27 mouse cellular contexts compared by ENCODE assay signal in the genomic region with DNA sequence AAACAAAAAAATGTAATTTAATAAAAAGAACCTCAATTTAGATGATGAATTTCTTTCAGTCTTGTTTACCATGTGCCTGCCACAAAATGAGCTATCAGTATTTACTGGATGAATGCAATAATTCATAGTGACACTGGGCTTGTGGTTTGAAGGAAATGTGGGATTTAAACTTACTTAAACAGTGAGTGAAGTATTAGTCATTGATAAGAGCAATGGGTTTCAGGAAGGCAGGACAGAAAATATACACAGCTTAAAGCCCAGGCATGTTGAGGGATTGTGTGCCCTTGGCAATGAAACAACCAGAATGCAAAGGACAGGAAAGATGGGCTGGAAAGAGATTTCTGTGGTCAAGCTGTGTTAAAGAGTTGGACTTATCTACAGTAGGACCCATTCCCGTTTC. TPM values are rescaled to one million over a fixed set of nuclear protein-coding genes. Genes with fewer than 3 reads are reported as not detected.
DNase-seq lines count a peak whose midpoint lies in the region; TF ChIP-seq lines count a peak whose summit lies in the region.
"Had no signal": no experiment of that assay in that cellular context is flagged by ENCODE, and none has a peak within 500 bp of the region (broad histone marks: within the 10 kb centered on the region; RNA-seq: fewer than 3 reads in every experiment).

No protein-coding gene starts in this region.

- TF ChIP-seq POLR2A in myocyte (IDR thresholded peaks at IDR 0.05; ENCODE audit: insufficient read length, low read depth) = no peak

- peak overlapping the region; percentile 47 for H3K4me2 ChIP-seq in myocyte (ENCODE audit: low read depth)
- H3K4me2 ChIP-seq: embryonic facial prominence, embryonic 12.5 days; forebrain, embryonic 12.5 days had no signal

- DNase-seq in 3T3-L1 (ENCODE audit: low read depth, low spot score) (peak; percentile 68), NIH3T3 (ENCODE audit: low read depth) (peak; percentile 28)
- no peak for DNase-seq in adrenal gland, postnatal 14 days
- DNase-seq in kidney, postnatal 4 days = no peak
- DNase-seq in kidney, adult 8-10 months = no peak
- DNase-seq: adrenal gland, adult 2 months; adrenal gland, postnatal 10 days; adrenal gland, postnatal 36 days; cerebellum, adult 11-12 months; cerebellum, adult 2 months; cerebellum, adult 9-10 months; cerebellum, postnatal 10 days; cerebellum, postnatal 25 days had no signal

- no peaks in the 10 kb centered on the region for H3K27me3 ChIP-seq in myocyte (ENCODE audit: control insufficient read depth, insufficient read depth, insufficient read length)
- H3K27me3 ChIP-seq: CH12.LX; embryonic facial prominence, embryonic 12.5 days had no signal

- H3K36me3 ChIP-seq in myocyte (ENCODE audit: control insufficient read depth, insufficient read depth) = no peaks in the 10 kb centered on the region
- H3K36me3 ChIP-seq: embryonic facial prominence, embryonic 10.5 days; embryonic facial prominence, embryonic 12.5 days; forebrain, embryonic 10.5 days; forebrain, embryonic 12.5 days; G1E had no signal

- H3K79me2 ChIP-seq in myocyte (ENCODE audit: control insufficient read depth, insufficient read depth) = no peaks in the 10 kb centered on the region

- H3ac ChIP-seq in myocyte (ENCODE audit: control insufficient read depth, insufficient read length) = no peak overlapping the region

- no peak overlapping the region for H3K4me3 ChIP-seq in myocyte
- H3K4me3 ChIP-seq: embryonic facial prominence, embryonic 10.5 days; embryonic facial prominence, embryonic 12.5 days; erythroblast, embryonic 14.5 days; forebrain, embryonic 10.5 days; forebrain, embryonic 12.5 days had no signal

TF ChIP-seq in myocyte, 11 proteins besides CTCF, POLR2A, EP300 and RAD21:
- TF ChIP-seq MAX (IDR thresholded peaks at IDR 0.05; ENCODE audit: low read depth) (no peak), SRF (IDR thresholded peaks at IDR 0.05; ENCODE audit: control insufficient read depth, insufficient read length, low read depth) (no peak), MYOG (IDR thresholded peaks at IDR 0.05; ENCODE audit: control insufficient read depth in 1 of 3, insufficient read depth in 1 of 3, insufficient read length in 2 of 3, low read depth in 2 of 3) (no peak), E2F4 (IDR thresholded peaks at IDR 0.05; ENCODE audit: insufficient read depth) (no peak)
TF ChIP-seq in myocyte: peak in this region for 0.

RNA-seq across cellular contexts. Expression of a gene that starts 10.0 kb away (rescaled TPM):
- 0.34 TPM for polyA plus RNA-seq in myocyte (2012; fragmentation: generic; extraction: Trizol)
- 0.41 and 0.44 TPM in 2 replicates for total RNA-seq in adrenal gland, postnatal 14 days (2021)
- polyA plus RNA-seq: CD4-positive, CD25-positive, alpha-beta regulatory T cell, adult 4 months; cortical plate, adult 2 months; embryonic facial prominence, embryonic 10.5 days; embryonic facial prominence, embryonic 14.5 days; erythroblast, embryonic 14.5 days; forebrain, embryonic 10.5 days; forebrain, embryonic 12.5 days; frontal cortex, adult 2 months; G1E had no signal

RNA-seq across cellular contexts. Expression of a gene that starts 39.8 kb away (rescaled TPM):
- 1.0 TPM for polyA plus RNA-seq in myocyte (2012; fragmentation: generic; extraction: Trizol)
- total RNA-seq in adrenal gland, postnatal 14 days (2021) = not detected in 2 replicates
- total RNA-seq: adrenal gland, adult 2 months; adrenal gland, postnatal 10 days; adrenal gland, postnatal 36 days; CH12.LX had no signal
- polyA plus RNA-seq: adrenal gland, adult 2 months; CD4-positive, CD25-positive, alpha-beta regulatory T cell, adult 4 months; cerebellum, adult 2 months; cortical plate, adult 2 months; embryonic facial prominence, embryonic 10.5 days; embryonic facial prominence, embryonic 12.5 days; embryonic facial prominence, embryonic 14.5 days; erythroblast, embryonic 14.5 days; forebrain, embryonic 10.5 days; forebrain, embryonic 12.5 days; forebrain, embryonic 14.5 days; forebrain, embryonic 16.5 days; frontal cortex, adult 2 months; G1E had no signal

RNA-seq across cellular contexts. Expression of a gene that starts 56.5 kb away (rescaled TPM):
- 85.0 TPM for polyA plus RNA-seq in myocyte (2012; fragmentation: generic; extraction: Trizol)
- 7.0 and 8.9 TPM in 2 replicates for total RNA-seq in adrenal gland, postnatal 14 days (2021)
- total RNA-seq: G1E had no signal
- polyA plus RNA-seq: CD4-positive, CD25-positive, alpha-beta regulatory T cell, adult 4 months; erythroblast, embryonic 14.5 days; forebrain, embryonic 14.5 days; forebrain, embryonic 16.5 days; G1E had no signal

RNA-seq across cellular contexts. Expression of a gene that starts 59.1 kb away (rescaled TPM):
- polyA plus RNA-seq in myocyte (2012; fragmentation: generic; extraction: Trizol) = 0.01 TPM
- total RNA-seq in adrenal gland, postnatal 14 days (2021) = 0.48 and 1.2 TPM in 2 replicates
- polyA plus RNA-seq: erythroblast, embryonic 14.5 days; G1E had no signal

Comparison
In these comparisons a context has a peak if more than half of its experiments do, and no peak if none do; other contexts are left out.
1. DNase-seq: peak in 3T3-L1 (single experiment) and NIH3T3 (single experiment); none in adrenal gland, postnatal 14 days (single experiment), kidney, postnatal 4 days (0 of 2) and kidney, adult 8-10 months (0 of 2).